Mouse (Mus musculus) T-helper 17 cell (primary cell): ENCODE results near the gene Tenm4.

ENCODE experiments used
- in situ Hi-C, 2 experiments: fragments of 300-600 bp; cut with MboI, MseI; formaldehyde crosslinking; loops; 1 replicate in 1 of 2; 2 replicates in 1 of 2; pipeline ENCODE4 v1.15.1; 2025; ENCODE audit warnings: high pct_unique_total_duplicates in 2 of 2

Tenm4 gene

GRCm38 (mm10) chr7:96575202-96575650 lies 404.2 kb downstream of the Tenm4 start:
- in situ Hi-C loops, result no loop called here

GRCm38 (mm10) chr7:96582752-96583151 lies 411.7 kb downstream of the Tenm4 start:
- in situ Hi-C loops, result no loop called here

- in situ Hi-C loops, result no loop called here
Observed at GRCm38 (mm10) chr7:96587403-96587802, 416.4 kb downstream of the Tenm4 start.

GRCm38 (mm10) chr7:96588567-96588966 lies 417.5 kb downstream of the Tenm4 start:
- in situ Hi-C loops, result no loop called here

- in situ Hi-C loops, result no loop called here
Observed at GRCm38 (mm10) chr7:96595535-96596295, 424.7 kb downstream of the Tenm4 start.

GRCm38 (mm10) chr7:96596402-96597195 lies 425.6 kb downstream of the Tenm4 start:
- in situ Hi-C loops, result no loop called here

GRCm38 (mm10) chr7:96597871-96598270 lies 426.8 kb downstream of the Tenm4 start:
- in situ Hi-C loops, result no loop called here

GRCm38 (mm10) chr7:96599081-96599480 lies 428.0 kb downstream of the Tenm4 start:
- in situ Hi-C loops, result no loop called here

GRCm38 (mm10) chr7:96600381-96600941 lies 429.4 kb downstream of the Tenm4 start:
- in situ Hi-C loops, result no loop called here

GRCm38 (mm10) chr7:96604091-96604745 lies 433.2 kb downstream of the Tenm4 start:
- in situ Hi-C loops, result no loop called here

- in situ Hi-C loops, result no loop called here
Observed at GRCm38 (mm10) chr7:96605316-96605715, 434.3 kb downstream of the Tenm4 start.

GRCm38 (mm10) chr7:96609854-96610586 lies 439.0 kb downstream of the Tenm4 start:
- in situ Hi-C loops, result no loop called here

- in situ Hi-C loops, result no loop called here
Observed at GRCm38 (mm10) chr7:96617371-96617770, 446.3 kb downstream of the Tenm4 start.

- in situ Hi-C loops, result no loop called here
Observed at GRCm38 (mm10) chr7:96619930-96620472, 449.0 kb downstream of the Tenm4 start.

GRCm38 (mm10) chr7:96626338-96626737 lies 455.3 kb downstream of the Tenm4 start:
- in situ Hi-C loops, result loop anchor here in 1 of 2 experiments (25.0 kb wide), 1 partner anchor 1864 kb away; no protein-coding TSS in a partner anchor

GRCm38 (mm10) chr7:96630551-96630950 lies 459.5 kb downstream of the Tenm4 start:
- in situ Hi-C loops, result loop anchor here in 1 of 2 experiments (25.0 kb wide), 1 partner anchor 1868 kb away; no protein-coding TSS in a partner anchor

GRCm38 (mm10) chr7:96633008-96633407 lies 462.0 kb downstream of the Tenm4 start:
- in situ Hi-C loops, result loop anchor here in 1 of 2 experiments (25.0 kb wide), 1 partner anchor 1871 kb away; no protein-coding TSS in a partner anchor

- in situ Hi-C loops, result loop anchor here in 1 of 2 experiments (25.0 kb wide), 1 partner anchor 1874 kb away; no protein-coding TSS in a partner anchor
Observed at GRCm38 (mm10) chr7:96635830-96636440, 464.9 kb downstream of the Tenm4 start.

GRCm38 (mm10) chr7:96643461-96644204 lies 472.6 kb downstream of the Tenm4 start:
- in situ Hi-C loops, result loop anchor here in 1 of 2 experiments (25.0 kb wide), 1 partner anchor 1881 kb away; no protein-coding TSS in a partner anchor
